Mouse (Mus musculus): ENCODE data around the gene Ccdc57. TPM values are rescaled to one million over a fixed set of nuclear protein-coding genes. Genes with fewer than 3 reads are reported as not detected.

Gene Ccdc57
- polyA plus RNA-seq, 2 experiments = 3.8 to 7.1 TPM

DNA sequence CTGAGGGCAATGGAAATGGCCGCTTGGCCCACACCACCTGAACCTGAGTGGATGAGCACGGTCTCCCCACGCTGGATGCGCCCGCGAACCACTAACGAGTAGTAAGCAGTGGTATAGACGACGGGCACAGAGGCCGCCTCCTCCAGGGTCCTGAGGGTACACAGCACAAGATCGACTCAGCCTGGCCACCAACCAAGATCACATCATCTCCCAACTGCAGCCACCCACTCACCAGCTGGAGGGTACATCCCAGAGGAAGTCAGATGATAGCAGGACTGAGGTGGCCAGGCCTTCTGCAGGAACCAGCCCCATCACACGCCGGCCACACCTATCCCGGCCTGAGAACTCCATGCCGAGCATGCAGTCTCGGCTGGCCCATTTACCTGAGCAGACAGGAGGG is 120.6 kb downstream of the Ccdc57 start:
- Histone ChIP-seq H3K9ac (ENCODE audit: low read depth, low read length, severe bottlenecking) (no peak overlapping the region), H3K4me3 (replicated peaks; ENCODE audit: low read length) (no peak overlapping the region), H3K4me2 (replicated peaks; ENCODE audit: low read depth, low read length, severe bottlenecking) (no peak overlapping the region), H3K27me3 (ENCODE audit: control insufficient read depth, insufficient read depth, low read length) (no peaks in the 10 kb centered on the region), H3K36me3 (ENCODE audit: control insufficient read depth, insufficient read depth, low read length) (peaks cover 100% of the 10 kb centered on the region), H3K9me3 (ENCODE audit: control insufficient read depth, low read length) (no peaks in the 10 kb centered on the region), H3K27ac (replicated peaks; ENCODE audit: low read depth, low read length) (no peak overlapping the region), H3K4me1 (ENCODE audit: control insufficient read depth, insufficient read depth, low read length) (no peaks in the 10 kb centered on the region)
- DNase-seq (ENCODE audit: low spot score) = no peak
- 96% methylated on average over 16 of the region's 16 CpGs for WGBS
- no peak for TF ChIP-seq POLR2A (IDR thresholded peaks at IDR 0.05; ENCODE audit: borderline replicate concordance, extremely low read depth, insufficient read depth, insufficient read length)
- no peak for ATAC-seq (ENCODE audit: low FRiP score, low read depth)

DNA sequence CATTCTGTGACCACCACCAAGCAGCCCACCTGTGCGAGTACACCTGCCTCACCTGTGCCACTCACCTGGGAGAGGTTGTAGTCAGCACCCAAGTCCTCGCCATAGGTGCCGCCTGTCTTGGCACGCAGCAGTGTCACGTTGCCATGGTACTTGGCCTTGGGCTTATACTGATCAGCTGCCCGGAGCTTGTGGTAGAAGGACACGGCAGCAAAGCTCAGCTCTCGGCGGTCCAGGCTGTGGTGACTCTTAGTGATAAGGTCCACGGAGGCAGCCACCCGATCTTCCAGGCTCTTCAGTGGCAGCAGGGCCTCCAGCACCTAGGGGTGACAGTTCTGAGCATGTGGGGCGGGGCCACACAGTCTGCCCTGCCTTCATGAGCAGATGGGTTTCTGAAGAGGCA is 124.7 kb downstream of the Ccdc57 start:
- Histone ChIP-seq H3K27me3 (ENCODE audit: control insufficient read depth, insufficient read depth, low read length) (no peaks in the 10 kb centered on the region), H3K9ac (ENCODE audit: low read depth, low read length, severe bottlenecking) (no peak overlapping the region), H3K9me3 (ENCODE audit: control insufficient read depth, low read length) (no peaks in the 10 kb centered on the region), H3K36me3 (ENCODE audit: control insufficient read depth, insufficient read depth, low read length) (peaks cover 76% of the 10 kb centered on the region), H3K4me1 (ENCODE audit: control insufficient read depth, insufficient read depth, low read length) (no peaks in the 10 kb centered on the region), H3K4me2 (replicated peaks; ENCODE audit: low read depth, low read length, severe bottlenecking) (no peak overlapping the region), H3K4me3 (replicated peaks; ENCODE audit: low read length) (no peak overlapping the region), H3K27ac (replicated peaks; ENCODE audit: low read depth, low read length) (no peak overlapping the region)
- DNase-seq (ENCODE audit: low spot score) (no peak), ATAC-seq (ENCODE audit: low FRiP score, low read depth) (no peak)
- TF ChIP-seq POLR2A (IDR thresholded peaks at IDR 0.05; ENCODE audit: borderline replicate concordance, extremely low read depth, insufficient read depth, insufficient read length) = no peak
- WGBS = 89% methylated on average over 12 of the region's 12 CpGs

DNA sequence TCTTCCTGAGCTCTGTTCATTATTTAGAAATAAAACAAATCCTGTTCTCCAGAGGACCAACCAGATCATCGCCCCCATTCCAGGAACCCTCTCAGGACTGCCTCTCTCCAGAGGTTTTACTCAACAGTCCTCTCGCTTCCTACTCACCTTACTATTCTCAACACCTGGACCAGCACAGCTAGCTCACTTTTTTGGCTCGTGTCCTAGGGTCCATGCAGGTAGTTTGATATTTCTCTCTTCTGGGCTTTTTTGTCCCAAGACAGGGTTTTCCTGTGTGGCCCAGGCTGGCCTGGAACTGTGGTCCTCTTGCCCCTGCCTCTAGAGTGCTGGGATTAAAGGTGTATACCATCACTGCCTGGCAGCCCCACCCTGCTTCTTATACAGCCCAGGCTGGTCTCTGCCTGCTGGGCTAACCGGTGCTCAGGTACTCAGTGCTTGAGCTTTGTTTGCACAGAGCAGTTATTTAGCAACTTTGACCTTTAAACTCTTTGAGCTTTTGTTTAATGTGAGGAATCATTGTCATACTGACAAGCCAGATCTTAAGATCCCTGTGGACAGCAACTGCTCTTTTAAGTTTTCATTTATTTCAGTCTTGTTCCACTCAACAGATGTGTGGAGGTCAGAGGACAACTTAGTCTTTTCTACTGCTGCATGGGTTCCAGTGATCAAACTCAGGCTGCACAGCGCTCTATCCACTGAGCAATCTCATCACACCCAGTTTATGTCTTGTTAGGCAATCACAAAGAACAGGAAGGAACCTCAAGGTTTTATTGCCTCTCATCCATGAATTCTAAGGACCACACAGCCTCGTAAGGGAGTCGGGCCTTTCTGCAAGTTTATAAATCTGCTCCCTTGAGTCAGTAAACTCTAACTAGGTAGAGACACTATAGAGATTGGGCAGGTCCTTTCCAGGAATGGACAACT is 127.0 kb downstream of the Ccdc57 start:
- no peak for ATAC-seq (ENCODE audit: low FRiP score, low read depth)
- DNase-seq (ENCODE audit: low spot score) = no peak
- no peaks in the 10 kb centered on the region for H3K27me3 ChIP-seq (ENCODE audit: control insufficient read depth, insufficient read depth, low read length)
- no peak overlapping the region for H3K4me2 ChIP-seq (replicated peaks; ENCODE audit: low read depth, low read length, severe bottlenecking)
- no peaks in the 10 kb centered on the region for H3K9me3 ChIP-seq (ENCODE audit: control insufficient read depth, low read length)
- H3K9ac ChIP-seq (ENCODE audit: low read depth, low read length, severe bottlenecking) = no peak overlapping the region
- no peaks in the 10 kb centered on the region for H3K4me1 ChIP-seq (ENCODE audit: control insufficient read depth, insufficient read depth, low read length)
- H3K36me3 ChIP-seq (ENCODE audit: control insufficient read depth, insufficient read depth, low read length) = peaks cover 53% of the 10 kb centered on the region
- H3K27ac ChIP-seq (replicated peaks; ENCODE audit: low read depth, low read length) = no peak overlapping the region
- whole genome bisulfite sequencing = 84% methylated on average over 7 of the region's 7 CpGs
- TF ChIP-seq POLR2A (IDR thresholded peaks at IDR 0.05; ENCODE audit: borderline replicate concordance, extremely low read depth, insufficient read depth, insufficient read length) = no peak
- no peak overlapping the region for H3K4me3 ChIP-seq (replicated peaks; ENCODE audit: low read length)

DNA sequence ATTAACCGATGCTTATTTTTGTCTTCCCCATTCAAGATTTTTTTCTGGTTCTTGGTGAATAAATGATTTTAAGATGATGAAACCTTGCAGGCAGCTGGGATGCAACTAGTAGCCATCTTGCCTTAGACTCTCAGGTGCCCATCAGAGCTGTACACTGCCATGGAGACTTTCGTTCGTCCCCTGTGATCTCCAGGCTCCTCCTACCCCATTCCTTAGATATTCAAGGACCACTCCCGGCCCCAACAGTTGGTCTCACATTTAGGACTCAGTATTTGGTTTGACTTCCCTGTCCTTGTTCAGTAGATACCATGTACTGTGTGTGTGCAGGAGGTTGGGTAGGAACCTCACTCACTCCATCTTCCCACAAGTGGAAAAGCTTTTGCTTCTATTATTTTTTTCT is 127.9 kb downstream of the Ccdc57 start:
- peaks cover 44% of the 10 kb centered on the region for H3K36me3 ChIP-seq (ENCODE audit: control insufficient read depth, insufficient read depth, low read length)
- no peak for DNase-seq (ENCODE audit: low spot score)
- ATAC-seq (ENCODE audit: low FRiP score, low read depth) = no peak
- no peak overlapping the region for H3K4me3 ChIP-seq (replicated peaks; ENCODE audit: low read length)
- TF ChIP-seq POLR2A (IDR thresholded peaks at IDR 0.05; ENCODE audit: borderline replicate concordance, extremely low read depth, insufficient read depth, insufficient read length) = no peak
- H3K27ac ChIP-seq (replicated peaks; ENCODE audit: low read depth, low read length) = no peak overlapping the region
- no peak overlapping the region for H3K9ac ChIP-seq (ENCODE audit: low read depth, low read length, severe bottlenecking)
- H3K9me3 ChIP-seq (ENCODE audit: control insufficient read depth, low read length) = no peaks in the 10 kb centered on the region
- H3K27me3 ChIP-seq (ENCODE audit: control insufficient read depth, insufficient read depth, low read length) = no peaks in the 10 kb centered on the region
- 71% methylated on average over 4 of the region's 4 CpGs for WGBS
- H3K4me2 ChIP-seq (replicated peaks; ENCODE audit: low read depth, low read length, severe bottlenecking) = no peak overlapping the region
- H3K4me1 ChIP-seq (ENCODE audit: control insufficient read depth, insufficient read depth, low read length) = 0 out of 2 replicates have a peak, but pooled peaks cover under 1% of the 10 kb centered on the region

DNA sequence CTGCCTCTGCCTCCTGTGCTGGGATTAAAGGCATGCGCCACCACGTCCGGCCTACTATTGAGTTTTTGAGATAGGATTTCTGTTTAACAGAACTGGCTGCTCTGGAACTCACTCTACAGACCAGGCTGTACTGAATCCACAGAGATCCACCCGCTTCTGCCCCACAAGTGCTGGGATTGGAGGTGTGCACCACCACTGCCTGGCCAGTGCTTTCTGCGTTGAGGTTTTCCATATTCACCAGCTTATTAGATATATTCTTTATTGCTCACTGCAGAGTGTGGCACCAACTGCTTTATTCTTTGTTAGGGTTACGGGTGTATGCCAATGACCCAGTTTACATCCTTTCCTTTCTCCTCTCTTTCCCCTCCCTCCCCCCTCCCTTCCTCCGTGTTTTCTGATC is 128.4 kb downstream of the Ccdc57 start:
- Histone ChIP-seq H3K4me3 (replicated peaks; ENCODE audit: low read length) (no peak overlapping the region), H3K9me3 (ENCODE audit: control insufficient read depth, low read length) (no peaks in the 10 kb centered on the region), H3K9ac (ENCODE audit: low read depth, low read length, severe bottlenecking) (no peak overlapping the region), H3K27me3 (ENCODE audit: control insufficient read depth, insufficient read depth, low read length) (no peaks in the 10 kb centered on the region), H3K27ac (replicated peaks; ENCODE audit: low read depth, low read length) (no peak overlapping the region), H3K36me3 (ENCODE audit: control insufficient read depth, insufficient read depth, low read length) (peaks cover 39% of the 10 kb centered on the region), H3K4me2 (replicated peaks; ENCODE audit: low read depth, low read length, severe bottlenecking) (no peak overlapping the region), H3K4me1 (ENCODE audit: control insufficient read depth, insufficient read depth, low read length) (0 out of 2 replicates have a peak, but pooled peaks cover 4% of the 10 kb centered on the region)
- ATAC-seq (ENCODE audit: low FRiP score, low read depth) = no peak
- TF ChIP-seq POLR2A (IDR thresholded peaks at IDR 0.05; ENCODE audit: borderline replicate concordance, extremely low read depth, insufficient read depth, insufficient read length) = no peak
- no peak for DNase-seq (ENCODE audit: low spot score)
- 75% methylated on average over 7 of the region's 7 CpGs for WGBS
